Mouse (Mus musculus) small intestine, adult 2 months (tissue): Measurements from ENCODE around the gene Spata2. TPM values are rescaled to one million over a fixed set of nuclear protein-coding genes. Genes with fewer than 3 reads are reported as not detected.

Experiments used
- H3K27ac ChIP-seq: fragments of 200-500 bp; 2 replicates; pipeline ENCODE4 v1.5.1; 2012; ENCODE audit warnings: low read depth, low read length, control low read depth, inconsistent platforms; ENCODE audit not compliant: insufficient read depth
- H3K27me3 ChIP-seq: fragments of 200-500 bp; 2 replicates; pipeline ENCODE4 v1.6.1; 2012; ENCODE audit warnings: mild to moderate bottlenecking, moderate library complexity, low read length, inconsistent platforms; ENCODE audit not compliant: control insufficient read depth, insufficient read depth
- H3K36me3 ChIP-seq: fragments of 200-500 bp; 2 replicates; pipeline ENCODE4 v1.6.1; 2012; ENCODE audit warnings: mild to moderate bottlenecking, low read length, control low read depth, inconsistent platforms; ENCODE audit not compliant: control insufficient read depth, insufficient read depth
- H3K4me1 ChIP-seq: fragments of 200-500 bp; 2 replicates; pipeline ENCODE4 v1.6.1; 2012; ENCODE audit warnings: low read length, inconsistent platforms, mixed read lengths; ENCODE audit not compliant: control insufficient read depth, insufficient read depth, insufficient read length
- H3K4me3 ChIP-seq: fragments of 200-500 bp; 2 replicates; pipeline ENCODE4 v1.5.1; 2012; ENCODE audit warnings: low read depth, mild to moderate bottlenecking, control low read depth, inconsistent platforms, low read length, moderate library complexity
- CTCF ChIP-seq: fragments of 200-500 bp; IDR thresholded peaks from 2 replicates; pipeline ENCODE4 v1.5.1; 2012; ENCODE audit warnings: low read depth, mild to moderate bottlenecking, control low read depth, inconsistent platforms, low read length, moderate library complexity, mixed read lengths; ENCODE audit not compliant: insufficient replicate concordance, insufficient read length; ENCODE audit errors: extremely low read depth
- POLR2A ChIP-seq: fragments of 200-500 bp; IDR thresholded peaks from 2 replicates; pipeline ENCODE4 v1.6.1; 2012; ENCODE audit warnings: low read depth, mild to moderate bottlenecking, control low read depth, inconsistent platforms, low read length, moderate library complexity
- WGBS: fragments of 180-500 bp; shearing (Covaris S2); methylation state at CpG from one replicate; pipeline ENCODE4 v1.1.7; 2018; 5-methylcytosine and 5-hydroxymethylcytosine counted together
- polyA plus RNA-seq: library from polyadenylated mRNA; depleted of rRNA; stranded (reverse); fragments of >200 nt; gene quantifications from 2 replicates; pipeline ENCODE4 v1.2.3, GENCODE M21; 2012; rRNA removed

Spata2 gene
- polyA plus RNA-seq, 1 experiment: 54.9 TPM

- Histone ChIP-seq H3K4me1 (no peaks in the 10 kb centered on the region), H3K36me3 (peaks cover 57% of the 10 kb centered on the region), H3K27me3 (no peaks in the 10 kb centered on the region), H3K4me3 (no peak overlapping the region), H3K27ac (no peak overlapping the region)
- 80% methylated on average over 20 of the region's 20 CpGs for WGBS
- no peak for TF ChIP-seq POLR2A
- no peak for TF ChIP-seq CTCF
These were observed 46.5 kb downstream of the Spata2 start for GRCm38 (mm10) chr2:167445911-167446780.

GRCm38 (mm10) chr2:167443411-167444193, 49.1 kb downstream of the Spata2 start:
- WGBS: 95% methylated on average over 4 of the region's 4 CpGs
- H3K4me3 ChIP-seq: no peak overlapping the region
- H3K4me1 ChIP-seq: no peaks in the 10 kb centered on the region
- TF ChIP-seq CTCF: no peak
- no peak for TF ChIP-seq POLR2A
- H3K27ac ChIP-seq: no peak overlapping the region
- peaks cover 54% of the 10 kb centered on the region for H3K36me3 ChIP-seq
- no peaks in the 10 kb centered on the region for H3K27me3 ChIP-seq

GRCm38 (mm10) chr2:167439422-167439821, 53.3 kb downstream of the Spata2 start:
- TF ChIP-seq CTCF (no peak), POLR2A (no peak)
- peaks cover 63% of the 10 kb centered on the region for H3K36me3 ChIP-seq
- 96% methylated on average over 3 of the region's 3 CpGs for WGBS
- no peaks in the 10 kb centered on the region for H3K4me1 ChIP-seq
- H3K27ac ChIP-seq: no peak overlapping the region
- no peak overlapping the region for H3K4me3 ChIP-seq
- H3K27me3 ChIP-seq: no peaks in the 10 kb centered on the region

GRCm38 (mm10) chr2:167436371-167436770, 56.3 kb downstream of the Spata2 start:
- Histone ChIP-seq H3K27ac (no peak overlapping the region), H3K36me3 (peaks cover 43% of the 10 kb centered on the region), H3K4me3 (no peak overlapping the region), H3K27me3 (no peaks in the 10 kb centered on the region), H3K4me1 (no peaks in the 10 kb centered on the region)
- WGBS: 89% methylated on average over 5 of the region's 5 CpGs
- no peak for TF ChIP-seq POLR2A
- TF ChIP-seq CTCF: no peak

GRCm38 (mm10) chr2:167435631-167436030, 57.1 kb downstream of the Spata2 start:
- Histone ChIP-seq H3K4me3 (no peak overlapping the region), H3K36me3 (peaks cover 36% of the 10 kb centered on the region), H3K27ac (no peak overlapping the region), H3K4me1 (peaks cover 2% of the 10 kb centered on the region; the same call in 1 of the 2 replicates), H3K27me3 (no peaks in the 10 kb centered on the region)
- 75% methylated on average over 2 of the region's 2 CpGs for WGBS
- no peak for TF ChIP-seq CTCF
- no peak for TF ChIP-seq POLR2A

GRCm38 (mm10) chr2:167434570-167434969, 58.1 kb downstream of the Spata2 start:
- Histone ChIP-seq H3K27ac (no peak overlapping the region), H3K27me3 (no peaks in the 10 kb centered on the region), H3K4me3 (no peak overlapping the region), H3K4me1 (peaks cover 2% of the 10 kb centered on the region; the same call in 1 of the 2 replicates), H3K36me3 (peaks cover 30% of the 10 kb centered on the region)
- no peak for TF ChIP-seq POLR2A
- no peak for TF ChIP-seq CTCF
- WGBS: 72% methylated on average over 6 of the region's 6 CpGs

- Histone ChIP-seq H3K4me1 (peaks cover 2% of the 10 kb centered on the region; the same call in 1 of the 2 replicates), H3K36me3 (peaks cover 38% of the 10 kb centered on the region), H3K4me3 (no peak overlapping the region), H3K27me3 (no peaks in the 10 kb centered on the region), H3K27ac (peak overlapping the region; percentile 9; the same call in 1 of the 2 replicates)
- 72% methylated on average over 7 of the region's 7 CpGs for WGBS
- TF ChIP-seq POLR2A: no peak
- TF ChIP-seq CTCF: no peak
These were observed 61.3 kb downstream of the Spata2 start for GRCm38 (mm10) chr2:167431418-167431776.

Other genes starting within 250 kb of the Spata2 start
- 24.8 and 84.7 TPM in 2 replicates for gene B4galt5, start 143.7 kb downstream of the Spata2 start, polyA plus RNA-seq
- 19.8 and 34.8 TPM in 2 replicates for gene Slc9a8, start 71.2 kb downstream of the Spata2 start, polyA plus RNA-seq
- gene Rnf114, start 242 bp downstream of the Spata2 start, polyA plus RNA-seq: 50.5 and 116 TPM in 2 replicates
- 12.1 and 13.2 TPM in 2 replicates for gene Snai1, start 45.3 kb upstream of the Spata2 start, polyA plus RNA-seq
- gene Ube2v1, start 139.2 kb upstream of the Spata2 start, polyA plus RNA-seq: 58.0 and 89.8 TPM in 2 replicates
- gene Gm20431, start 168.6 kb upstream of the Spata2 start, polyA plus RNA-seq: 0.10 TPM in 1 of 2 replicates, not detected in the other
- 194 and 386 TPM in 2 replicates for gene Cebpb, start 196.0 kb upstream of the Spata2 start, polyA plus RNA-seq
- 28.0 and 105 TPM in 2 replicates for gene Tmem189, start 196.9 kb upstream of the Spata2 start, polyA plus RNA-seq